Mouse (Mus musculus) hindbrain, embryonic 16.5 days (tissue): ENCODE results near the gene Apoc1. TPM values are rescaled to one million over a fixed set of nuclear protein-coding genes. Genes with fewer than 3 reads are reported as not detected.
A peak's percentile ranks its signal among the peaks of the same experiment; 100 is the strongest.

Experiments used
- ATAC-seq: fragments of 200-750 bp; cut with Nextera tagmentation; 2 replicates; pipeline ENCODE4 v1.8.0; 2017; ENCODE audit warnings: moderate TSS enrichment, moderate library complexity
- H3K27ac ChIP-seq: fragments of 300-500 bp; sonication (generic); 2 replicates; pipeline ENCODE4 v1.5.1; 2014; ENCODE audit warnings: low read depth, mild to moderate bottlenecking, control low read depth, low read length, moderate library complexity
- H3K27me3 ChIP-seq: fragments of 300-500 bp; sonication (generic); replicated peaks from 2 replicates; pipeline ENCODE4 v1.6.1; 2014; ENCODE audit warnings: low read length; ENCODE audit not compliant: control insufficient read depth, insufficient read depth
- H3K36me3 ChIP-seq: fragments of 300-500 bp; sonication (generic); 2 replicates; pipeline ENCODE4 v1.6.1; 2014; ENCODE audit warnings: mild to moderate bottlenecking, low read length, moderate library complexity, mixed read lengths; ENCODE audit not compliant: control insufficient read depth, insufficient read depth
- H3K4me1 ChIP-seq: fragments of 300-500 bp; sonication (generic); 2 replicates; pipeline ENCODE4 v1.6.1; 2014; ENCODE audit warnings: low read depth, low read length; ENCODE audit not compliant: control insufficient read depth, insufficient read depth
- H3K4me2 ChIP-seq: fragments of 300-500 bp; sonication (generic); 2 replicates; pipeline ENCODE4 v1.6.1; 2014; ENCODE audit warnings: mild to moderate bottlenecking, low read length, control low read depth, moderate library complexity
- H3K4me3 ChIP-seq: fragments of 300-500 bp; sonication (generic); 2 replicates; pipeline ENCODE4 v1.5.1; 2014; ENCODE audit warnings: mild to moderate bottlenecking, low read length, control low read depth, moderate library complexity
- H3K9ac ChIP-seq: fragments of 300-500 bp; sonication (generic); 2 replicates; pipeline ENCODE4 v1.6.1; 2014; ENCODE audit warnings: low read depth, mild to moderate bottlenecking, control low read depth, low read length, moderate library complexity
- H3K9me3 ChIP-seq: fragments of 300-500 bp; sonication (generic); 2 replicates; pipeline ENCODE4 v1.6.1; 2014; ENCODE audit warnings: mild to moderate bottlenecking, low read length, moderate library complexity; ENCODE audit not compliant: control insufficient read depth
- WGBS: fragments of 180-500 bp; shearing (Covaris S2); extraction: QIAGEN DNeasy Blood & Tissue Kit; methylation state at CpG from one replicate; pipeline ENCODE4 v1.1.7; 2014; 5-methylcytosine and 5-hydroxymethylcytosine counted together
- polyA plus RNA-seq: library from polyadenylated mRNA; unstranded; fragments of >200 nt; fragmentation: Nextera tagmentation; extraction: Ambion mirVana; gene quantifications from 2 replicates; pipeline ENCODE4 v1.2.1, GENCODE M21; 2015

Apoc1 gene
- polyA plus RNA-seq, 1 experiment from 2014 or later = 3.1 TPM

DNA sequence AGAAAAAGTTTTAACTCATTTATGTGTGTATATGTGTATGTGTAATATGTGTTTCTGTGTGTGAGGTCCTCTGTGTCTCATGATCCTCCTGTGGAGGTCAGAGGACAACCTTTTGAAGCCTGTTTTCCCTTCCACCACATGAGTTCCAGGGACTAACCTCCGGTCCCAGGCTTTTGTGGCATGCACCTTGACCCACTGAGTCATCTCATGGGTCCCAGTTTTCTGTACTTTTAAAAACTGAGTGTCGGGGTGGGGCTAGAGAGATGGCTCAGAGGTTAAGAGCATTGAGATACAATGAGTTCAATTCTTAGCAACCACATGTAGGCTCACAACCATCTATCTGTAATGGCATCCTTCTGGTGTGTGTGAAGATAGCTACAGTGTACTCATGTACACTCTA is 11.8 kb downstream of the Apoc1 start:
- 87% methylated on average over 2 of the region's 2 CpGs for WGBS
- H3K27ac ChIP-seq = no peak overlapping the region

DNA sequence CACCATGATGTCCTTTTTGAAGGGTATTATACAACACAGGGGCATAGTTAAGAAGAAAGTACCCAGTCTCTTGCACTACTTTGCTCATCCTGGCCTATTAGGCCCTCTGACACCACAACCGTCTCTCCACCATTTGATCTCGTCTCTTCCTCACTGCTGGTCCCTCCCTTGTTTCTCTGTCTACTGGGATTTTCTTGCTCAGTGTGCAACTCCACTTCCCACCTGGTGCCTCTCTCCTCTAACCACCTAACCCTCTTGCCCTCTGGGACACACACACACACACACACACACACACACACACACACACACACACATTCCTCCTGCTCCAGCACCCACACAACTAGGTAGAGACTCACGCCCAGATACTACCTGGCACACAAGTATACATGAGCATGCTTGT is 13.6 kb downstream of the Apoc1 start:
- 84% methylated on average over 3 of the region's 3 CpGs for WGBS
- H3K27me3 ChIP-seq = no peaks in the 10 kb centered on the region
- no peak for ATAC-seq
- no peaks in the 10 kb centered on the region for H3K36me3 ChIP-seq
- no peaks in the 10 kb centered on the region for H3K4me1 ChIP-seq
- H3K9me3 ChIP-seq = no peaks in the 10 kb centered on the region
- no peak overlapping the region for H3K9ac ChIP-seq
- no peak overlapping the region for H3K27ac ChIP-seq
- H3K4me2 ChIP-seq = no peak overlapping the region
- H3K4me3 ChIP-seq = no peak overlapping the region

More for the DNA sequence above, 11.8 kb downstream of the Apoc1 start:
- Histone ChIP-seq H3K36me3 (no peaks in the 10 kb centered on the region), H3K27me3 (no peaks in the 10 kb centered on the region), H3K4me1 (no peaks in the 10 kb centered on the region), H3K4me2 (no peak overlapping the region), H3K9ac (no peak overlapping the region), H3K9me3 (no peaks in the 10 kb centered on the region), H3K4me3 (no peak overlapping the region)
- ATAC-seq = no peak

DNA sequence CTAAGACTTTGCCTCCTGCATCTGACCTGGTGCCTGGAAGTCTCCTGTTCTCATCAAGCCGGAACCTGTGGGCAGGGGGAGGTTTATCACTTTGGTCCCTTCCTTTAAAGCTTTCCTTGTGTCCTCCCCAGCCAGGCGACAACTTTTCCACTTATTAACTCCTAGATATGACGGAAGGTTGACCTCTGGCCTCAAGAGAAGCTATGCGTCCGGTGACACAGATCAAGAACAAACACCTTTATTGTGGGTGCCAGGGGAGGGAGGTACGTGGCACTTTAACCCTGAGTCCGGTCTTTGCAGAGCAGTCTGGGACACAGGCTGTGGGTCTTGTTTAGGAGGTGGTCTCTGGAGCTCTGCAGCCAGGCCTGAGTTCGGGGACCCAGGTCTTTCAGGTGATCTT is 14.6 kb downstream of the Apoc1 start, which contains the start of gene Apoc2:
Gene Apoc2 (minus strand): TSS at position 70 of the 400 bp plus-strand sequence.
- H3K36me3 ChIP-seq = no peaks in the 10 kb centered on the region
- H3K4me3 ChIP-seq = no peak within 1 kb of the TSS
- 79% methylated on average over 8 of the region's 8 CpGs for WGBS
- no peaks in the 10 kb centered on the region for H3K9me3 ChIP-seq
- H3K9ac ChIP-seq = no peak within 1 kb of the TSS
- no peak for ATAC-seq
- no peak within 1 kb of the TSS for H3K4me2 ChIP-seq
- no peaks in the 10 kb centered on the region for H3K4me1 ChIP-seq
- no peaks in the 10 kb centered on the region for H3K27me3 ChIP-seq
- H3K27ac ChIP-seq = no peak within 1 kb of the TSS

DNA sequence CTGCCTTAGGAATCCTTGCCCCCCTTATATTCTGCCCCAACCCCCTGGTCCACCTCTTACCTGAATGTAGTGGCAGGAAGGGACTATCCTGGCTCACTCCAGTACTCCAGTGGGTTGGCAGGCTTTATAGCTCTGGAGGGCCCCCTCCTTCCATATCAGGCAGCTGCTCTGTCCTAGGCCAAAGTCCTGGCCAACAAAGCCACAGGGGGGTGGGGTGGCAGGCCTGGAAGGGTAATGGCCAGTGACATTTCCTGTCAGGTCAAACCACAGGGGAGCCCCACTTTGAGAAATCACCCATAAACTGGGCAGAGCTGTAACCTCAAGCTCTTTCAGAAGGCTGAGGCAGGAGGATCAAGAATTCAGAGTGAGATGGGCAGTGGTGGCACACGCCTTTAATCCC is 15.8 kb downstream of the Apoc1 start:
- no peak overlapping the region for H3K27ac ChIP-seq
- whole genome bisulfite sequencing = 50% methylated on average over 1 of the region's 1 CpGs
- H3K9ac ChIP-seq = no peak overlapping the region
- no peaks in the 10 kb centered on the region for H3K4me1 ChIP-seq
- no peak overlapping the region for H3K4me3 ChIP-seq
- H3K9me3 ChIP-seq = no peaks in the 10 kb centered on the region
- no peaks in the 10 kb centered on the region for H3K27me3 ChIP-seq
- no peaks in the 10 kb centered on the region for H3K36me3 ChIP-seq
- no peak for ATAC-seq
- H3K4me2 ChIP-seq = no peak overlapping the region

DNA sequence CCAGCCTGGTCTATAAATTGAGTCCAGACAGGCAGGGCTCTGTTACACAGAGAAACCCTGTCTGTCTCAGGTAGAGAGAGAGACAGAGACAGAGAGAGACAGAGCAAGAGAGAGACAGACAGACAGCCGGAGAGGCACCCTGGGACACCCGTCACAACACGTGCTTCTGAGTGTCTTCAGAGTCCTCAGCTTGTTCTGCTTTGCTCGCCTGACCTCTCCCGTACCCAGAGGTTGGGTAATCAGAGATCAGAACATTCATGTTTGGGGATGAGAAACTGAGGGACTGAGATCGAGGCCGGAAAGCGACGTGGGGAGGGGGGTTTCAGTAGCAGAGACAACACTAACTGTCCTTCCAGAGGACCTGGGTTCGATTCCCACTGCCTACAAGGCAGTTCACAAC is 16.6 kb downstream of the Apoc1 start:
- ATAC-seq = no peak
- Histone ChIP-seq H3K4me2 (no peak overlapping the region), H3K36me3 (no peaks in the 10 kb centered on the region), H3K9me3 (no peaks in the 10 kb centered on the region), H3K4me3 (no peak overlapping the region), H3K27me3 (no peaks in the 10 kb centered on the region), H3K9ac (no peak overlapping the region), H3K27ac (no peak overlapping the region), H3K4me1 (no peaks in the 10 kb centered on the region)
- WGBS = 82% methylated on average over 10 of the region's 10 CpGs

DNA sequence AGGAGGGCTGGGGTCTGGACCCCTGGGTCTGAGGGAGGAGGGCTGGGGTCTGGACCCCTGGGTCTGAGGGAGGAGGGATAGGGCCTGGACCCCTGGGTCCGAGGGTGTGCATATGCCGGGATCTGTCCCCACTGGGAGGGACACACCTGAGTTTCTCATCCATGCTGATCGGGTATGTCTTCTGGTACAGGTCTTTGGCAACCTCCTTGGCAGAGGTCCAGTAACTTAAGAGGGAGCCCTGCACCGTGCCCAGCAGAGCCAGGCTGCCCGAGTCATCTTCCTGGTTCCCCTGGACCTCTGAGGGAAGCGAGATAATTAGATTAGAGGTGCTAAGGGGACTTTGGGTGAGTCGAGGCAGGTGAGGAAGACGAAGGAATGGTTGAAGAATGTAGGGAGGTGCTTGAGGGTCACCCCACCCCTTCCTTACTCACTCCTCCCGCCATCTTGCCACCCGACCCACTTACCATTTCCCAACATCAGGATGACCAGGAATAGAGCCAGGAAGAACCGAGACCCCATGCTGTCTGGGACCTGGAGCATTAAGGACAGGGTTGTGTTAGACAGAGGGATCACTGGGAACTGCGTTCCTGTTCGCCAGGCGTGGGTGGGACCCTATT is 19.3 kb downstream of the Apoc1 start:
- 69% methylated on average over 14 of the region's 14 CpGs for WGBS
- Histone ChIP-seq H3K27me3 (no peaks in the 10 kb centered on the region), H3K4me3 (no peak overlapping the region), H3K27ac (no peak overlapping the region), H3K9me3 (no peaks in the 10 kb centered on the region), H3K36me3 (no peaks in the 10 kb centered on the region), H3K9ac (no peak overlapping the region), H3K4me1 (0 out of 2 replicates have a peak, but pooled peaks cover 2% of the 10 kb centered on the region), H3K4me2 (no peak overlapping the region)
- no peak for ATAC-seq

DNA sequence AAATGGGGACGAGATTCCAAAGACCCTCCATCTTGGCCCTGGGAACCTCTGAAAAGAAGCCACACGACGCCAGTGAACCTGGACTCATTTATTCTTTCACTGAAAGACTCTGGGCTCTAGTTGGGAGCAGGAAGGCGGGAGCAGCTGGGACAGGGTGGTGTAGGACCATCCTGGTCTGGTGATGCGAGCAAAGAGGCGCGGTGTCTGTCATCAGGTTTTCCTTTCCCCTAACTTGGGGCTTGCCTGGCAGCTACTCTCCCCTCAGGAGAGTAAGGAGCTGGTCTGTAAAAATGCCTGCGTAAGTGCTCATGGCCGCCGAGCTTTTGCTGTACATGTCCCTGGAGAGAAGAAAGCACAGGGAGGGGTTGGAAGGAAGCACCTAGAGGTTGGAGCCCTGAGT is 20.9 kb downstream of the Apoc1 start:
- Histone ChIP-seq H3K27me3 (no peaks in the 10 kb centered on the region), H3K4me2 (no peak overlapping the region), H3K4me3 (no peak overlapping the region), H3K9me3 (no peaks in the 10 kb centered on the region), H3K36me3 (no peaks in the 10 kb centered on the region), H3K9ac (no peak overlapping the region), H3K27ac (no peak overlapping the region), H3K4me1 (0 out of 2 replicates have a peak, but pooled peaks cover 2% of the 10 kb centered on the region)
- WGBS = 64% methylated on average over 10 of the region's 10 CpGs
- no peak for ATAC-seq

DNA sequence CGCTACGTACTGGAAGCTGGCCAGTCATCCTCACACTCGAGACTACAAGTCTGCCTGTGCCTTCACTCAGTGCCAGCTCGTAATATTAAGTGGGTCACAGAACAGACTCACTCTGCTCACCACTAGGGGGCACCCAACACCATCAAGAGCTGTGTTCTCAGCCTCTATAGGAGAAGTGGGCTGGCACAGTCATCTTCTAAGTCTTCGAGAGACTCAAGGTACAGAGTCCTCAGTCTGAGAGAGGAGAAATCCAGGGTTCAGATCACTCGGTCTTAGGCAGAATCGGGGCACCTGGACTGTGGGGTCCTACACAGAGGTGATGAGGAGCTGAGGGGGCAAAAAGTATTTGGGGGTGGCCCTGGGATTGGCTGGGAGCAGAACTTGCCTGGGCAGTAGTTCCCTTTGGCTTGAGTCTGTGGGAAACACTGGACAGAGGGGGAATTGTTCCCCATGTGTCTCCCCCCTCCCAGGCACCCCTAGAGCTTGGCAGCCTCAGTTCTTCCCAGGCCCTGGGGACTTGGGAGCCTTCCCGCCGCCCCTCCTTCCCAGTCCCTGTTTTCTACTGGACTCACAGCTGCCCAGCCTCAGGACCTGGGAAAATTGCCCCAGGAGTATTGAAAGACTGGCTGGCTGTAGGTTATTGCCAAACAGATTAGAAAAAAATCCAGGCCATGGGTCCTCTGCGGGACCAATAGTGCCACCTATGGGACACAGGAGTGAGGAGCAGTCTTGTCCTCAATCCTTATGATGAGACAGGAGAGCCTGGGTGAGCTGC is 23.3 kb downstream of the Apoc1 start:
- peak; percentile 79 for ATAC-seq
- peaks cover 8% of the 10 kb centered on the region for H3K4me1 ChIP-seq
- 5% methylated on average over 10 of the region's 10 CpGs for WGBS
- H3K4me3 ChIP-seq = no peak overlapping the region
- H3K36me3 ChIP-seq = no peaks in the 10 kb centered on the region
- peak overlapping the region; percentile 31; the same call in 1 of the 2 replicates for H3K9ac ChIP-seq
- H3K9me3 ChIP-seq = no peaks in the 10 kb centered on the region
- peak overlapping the region; percentile 39 for H3K4me2 ChIP-seq
- H3K27me3 ChIP-seq = no peaks in the 10 kb centered on the region
- H3K27ac ChIP-seq = peak overlapping the region; percentile 72

DNA sequence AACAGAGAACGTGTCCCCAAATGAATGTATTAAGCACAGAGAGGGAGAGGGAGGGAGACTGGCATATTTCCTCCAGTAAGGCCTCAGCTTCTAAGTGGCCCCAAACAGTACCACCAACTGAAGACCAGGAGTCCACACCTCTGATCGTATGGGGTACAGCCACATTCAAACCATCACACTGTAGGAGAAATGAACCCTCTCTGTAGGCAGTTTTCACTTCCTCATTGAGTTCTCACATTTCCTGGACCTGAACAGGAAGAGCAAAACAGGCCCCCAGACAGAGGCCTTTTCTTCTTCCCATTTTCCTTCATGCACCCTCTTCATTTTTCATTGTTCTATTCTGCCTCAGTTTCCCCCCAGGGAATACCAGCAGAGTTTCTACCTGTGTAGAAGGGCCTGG is 25.0 kb downstream of the Apoc1 start:
- WGBS = 83% methylated on average over 2 of the region's 2 CpGs
- Histone ChIP-seq H3K27ac (no peak overlapping the region), H3K27me3 (no peaks in the 10 kb centered on the region), H3K4me3 (no peak overlapping the region), H3K4me1 (peaks cover 19% of the 10 kb centered on the region), H3K4me2 (no peak overlapping the region), H3K9me3 (no peaks in the 10 kb centered on the region), H3K36me3 (no peaks in the 10 kb centered on the region), H3K9ac (no peak overlapping the region)
- no peak for ATAC-seq
